Comparison of ENCODE assay signal across 16 mouse cellular contexts in genomic region chr7:99407598-99407997, GRCm38 (mm10). TPM values are rescaled to one million over a fixed set of nuclear protein-coding genes. Genes with fewer than 3 reads are reported as not detected.
DNase-seq lines count a peak whose midpoint lies in the region; ATAC-seq and TF ChIP-seq lines count a peak whose summit lies in the region.
"Had no signal": no experiment of that assay in that cellular context is flagged by ENCODE, and none has a peak within 500 bp of the region (broad histone marks: within the 10 kb centered on the region; RNA-seq: fewer than 3 reads in every experiment).

No protein-coding gene starts in this region.

- no peak overlapping the region for H3K4me2 ChIP-seq in hindbrain, embryonic 14.5 days (replicated peaks)
- H3K4me2 ChIP-seq in hindbrain, embryonic 12.5 days (replicated peaks) = no peak overlapping the region
- no peak overlapping the region for H3K4me2 ChIP-seq in forebrain, embryonic 16.5 days (ENCODE audit: low read length)
- H3K4me2 ChIP-seq: forebrain, embryonic 13.5 days; kidney, embryonic 15.5 days; midbrain, embryonic 12.5 days had no signal

- 95% methylated on average over 2 of the region's 2 CpGs for WGBS in hindbrain, embryonic 14.5 days
- whole genome bisulfite sequencing in hindbrain, embryonic 12.5 days = 83% methylated on average over 2 of the region's 2 CpGs
- 60% methylated on average over 2 of the region's 2 CpGs for WGBS in macrophage (ENCODE audit: missing documents)
- WGBS in forebrain, embryonic 16.5 days = 89% methylated on average over 2 of the region's 2 CpGs

- no peak for ATAC-seq in hindbrain, embryonic 14.5 days (ENCODE audit: low FRiP score)
- no peak for ATAC-seq in hindbrain, embryonic 12.5 days (ENCODE audit: low FRiP score)
- ATAC-seq in G1E (ENCODE audit: extremely low read depth, insufficient number of reproducible peaks, low FRiP score, poor library complexity, severe bottlenecking) = peak; percentile 54
- no peak for ATAC-seq in forebrain, embryonic 16.5 days
- ATAC-seq: forebrain, embryonic 13.5 days had no signal

- no peaks in the 10 kb centered on the region for H3K79me2 ChIP-seq in macrophage (ENCODE audit: inconsistent target)

- no peak for TF ChIP-seq CTCF in G1E (IDR thresholded peaks at IDR 0.05; ENCODE audit: low read depth, low read length)

- no peaks in the 10 kb centered on the region for H3K27me3 ChIP-seq in hindbrain, embryonic 14.5 days (ENCODE audit: control insufficient read depth, insufficient read depth, low read length)
- H3K27me3 ChIP-seq in hindbrain, embryonic 12.5 days = no peaks in the 10 kb centered on the region
- peaks cover 14% of the 10 kb centered on the region for H3K27me3 ChIP-seq in G1E (ENCODE audit: insufficient read depth, low read length)
- H3K27me3 ChIP-seq in forebrain, embryonic 16.5 days (replicated peaks; ENCODE audit: control insufficient read depth, insufficient read depth, low read length) = no peaks in the 10 kb centered on the region
- H3K27me3 ChIP-seq: forebrain, embryonic 13.5 days; kidney, embryonic 15.5 days; midbrain, embryonic 12.5 days had no signal

- intact Hi-C loops in gastrocnemius, postnatal 14 days (cut with DNase I; ENCODE audit: low total_unique reads) = no loop called here

- H3K9ac ChIP-seq in hindbrain, embryonic 14.5 days = no peak overlapping the region
- H3K9ac ChIP-seq in hindbrain, embryonic 12.5 days = no peak overlapping the region
- H3K9ac ChIP-seq in forebrain, embryonic 16.5 days (replicated peaks; ENCODE audit: low read depth, low read length) = no peak overlapping the region
- H3K9ac ChIP-seq: forebrain, embryonic 13.5 days; kidney, embryonic 15.5 days; midbrain, embryonic 12.5 days had no signal

- no peak overlapping the region for H3K4me3 ChIP-seq in hindbrain, embryonic 14.5 days (replicated peaks; ENCODE audit: low read length)
- no peak overlapping the region for H3K4me3 ChIP-seq in hindbrain, embryonic 12.5 days
- H3K4me3 ChIP-seq in G1E (ENCODE audit: low read depth, low read length) (peak overlapping the region; percentile 35; the same call in 1 of the 2 replicates), macrophage (ENCODE audit: inconsistent target) (no peak overlapping the region)
- H3K4me3 ChIP-seq in forebrain, embryonic 16.5 days (replicated peaks; ENCODE audit: low read length) = no peak overlapping the region
- H3K4me3 ChIP-seq: forebrain, embryonic 13.5 days; kidney, embryonic 15.5 days; midbrain, embryonic 12.5 days had no signal

- H3K4me1 ChIP-seq in hindbrain, embryonic 14.5 days (replicated peaks; ENCODE audit: control insufficient read depth, insufficient read depth, low read length) = no peaks in the 10 kb centered on the region
- peaks cover 19% of the 10 kb centered on the region for H3K4me1 ChIP-seq in hindbrain, embryonic 12.5 days
- peaks cover 19% of the 10 kb centered on the region for H3K4me1 ChIP-seq in G1E (ENCODE audit: insufficient read depth, low read depth, low read length)
- no peaks in the 10 kb centered on the region for H3K4me1 ChIP-seq in forebrain, embryonic 16.5 days (replicated peaks; ENCODE audit: control insufficient read depth, insufficient read depth, low read length)

- no peak for DNase-seq in hindbrain, embryonic 14.5 days (ENCODE audit: low spot score)
- DNase-seq in A20 (ENCODE audit: low read depth, low spot score) (peak; percentile 58), G1E (ENCODE audit: low spot score) (peak; percentile 10)
- no peak for DNase-seq in gastrocnemius, postnatal 14 days
- no peak for DNase-seq in left cerebral cortex, adult 8-10 months (ENCODE audit: low spot score in 2 of 2)
- DNase-seq: cerebellum, adult 11-12 months; gastrocnemius, postnatal 10 days; heart, postnatal 10 days; thymus, adult 18-20 months had no signal

- H3K27ac ChIP-seq in hindbrain, embryonic 14.5 days = peak overlapping the region; percentile 14; the same call in 1 of the 2 replicates
- H3K27ac ChIP-seq in hindbrain, embryonic 12.5 days = no peak overlapping the region
- peak overlapping the region; percentile 78 for H3K27ac ChIP-seq in macrophage
- H3K27ac ChIP-seq in forebrain, embryonic 16.5 days (ENCODE audit: low read length) = no peak overlapping the region
- H3K27ac ChIP-seq: forebrain, embryonic 13.5 days; kidney, embryonic 15.5 days; midbrain, embryonic 12.5 days had no signal

- no peaks in the 10 kb centered on the region for H3K9me3 ChIP-seq in hindbrain, embryonic 14.5 days (ENCODE audit: control insufficient read depth, low read length)
- no peaks in the 10 kb centered on the region for H3K9me3 ChIP-seq in hindbrain, embryonic 12.5 days (replicated peaks)
- H3K9me3 ChIP-seq in G1E (replicated peaks) = no peaks in the 10 kb centered on the region
- H3K9me3 ChIP-seq in forebrain, embryonic 16.5 days (ENCODE audit: control insufficient read depth, low read length) = no peaks in the 10 kb centered on the region
- H3K9me3 ChIP-seq: forebrain, embryonic 13.5 days; kidney, embryonic 15.5 days; midbrain, embryonic 12.5 days had no signal

- H3K36me3 ChIP-seq in hindbrain, embryonic 14.5 days (replicated peaks; ENCODE audit: control insufficient read depth, insufficient read depth) = peaks cover 23% of the 10 kb centered on the region
- H3K36me3 ChIP-seq in hindbrain, embryonic 12.5 days = peaks cover 27% of the 10 kb centered on the region
- H3K36me3 ChIP-seq in G1E (replicated peaks) = no peaks in the 10 kb centered on the region
- H3K36me3 ChIP-seq in macrophage (ENCODE audit: inconsistent target) = no peaks in the 10 kb centered on the region
- H3K36me3 ChIP-seq in forebrain, embryonic 16.5 days (ENCODE audit: control insufficient read depth, insufficient read depth) = no peaks in the 10 kb centered on the region
- H3K36me3 ChIP-seq: kidney, embryonic 15.5 days had no signal

RNA-seq across cellular contexts. Expression of gene Gdpd5, which starts 26.4 kb away (rescaled TPM):
- 37.7 and 46.2 TPM in 2 replicates for polyA plus RNA-seq in hindbrain, embryonic 14.5 days (2014; fragmentation: Nextera tagmentation; extraction: Ambion mirVana)
- 43.8 and 44.5 TPM in 2 replicates for polyA plus RNA-seq in hindbrain, embryonic 12.5 days (2016; fragmentation: Nextera tagmentation; extraction: Ambion mirVana)
- 0.24 TPM in 1 of 2 replicates, not detected in the other for total RNA-seq in G1E (2014; fragmentation: Nextera tagmentation)
- total RNA-seq in G1E (2017) = 0.23 and 0.49 TPM in 2 replicates
- polyA plus RNA-seq in G1E (2012) = 0.02 and 0.16 TPM in 2 replicates
- 10 to 100 TPM in 18 of 26 experiments, 1 to 10 TPM in 6, under 1 TPM in 2; 0.88 to 38.7 (median 18.0) TPM for total RNA-seq in macrophage (2018; cell fraction: chromatin; rRNA removed)
- total RNA-seq in macrophage (2018; cell fraction: cytosol; rRNA removed) = 10 to 100 TPM in 7 of 26 experiments, 1 to 10 TPM in 19; 5.6 to 13.8 (median 8.9) TPM
- total RNA-seq in macrophage (2018; cell fraction: nucleus; rRNA removed) = 10 to 100 TPM in 20 of 26 experiments, 1 to 10 TPM in 6; 3.9 to 33.8 (median 12.4) TPM
- 5.5 to 14.8 TPM (median 13.9 TPM) in 3 replicates for polyA plus RNA-seq in macrophage (2018)
- 1 to 10 TPM; 7.4 to 8.5 TPM for total RNA-seq in gastrocnemius, postnatal 14 days (2021)
- polyA plus RNA-seq in forebrain, embryonic 16.5 days (2015; fragmentation: Nextera tagmentation; extraction: Ambion mirVana) = 45.2 and 48.0 TPM in 2 replicates
- 10 to 100 TPM; 38.3 to 48.7 (median 40.9) TPM for total RNA-seq in left cerebral cortex, adult 8-10 months (2022)

RNA-seq across cellular contexts. Expression of gene Serpinh1, which starts 54.6 kb away (rescaled TPM):
- 122 and 128 TPM in 2 replicates for polyA plus RNA-seq in hindbrain, embryonic 14.5 days (2014; fragmentation: Nextera tagmentation; extraction: Ambion mirVana)
- polyA plus RNA-seq in hindbrain, embryonic 12.5 days (2016; fragmentation: Nextera tagmentation; extraction: Ambion mirVana) = 838 and 891 TPM in 2 replicates
- total RNA-seq in G1E (2014; fragmentation: Nextera tagmentation) (not detected in 2 replicates), G1E (2017) (1.3 TPM in 1 of 2 replicates, not detected in the other)
- polyA plus RNA-seq in G1E (2012) (not detected in 2 replicates), macrophage (2018) (0.11 to 0.53 TPM in 2 of 3 replicates, not detected in the other)
- 100 to 1,000 TPM in 1 of 26 experiments, 1 to 10 TPM in 5, under 1 TPM in 11, not detected in 9; 0.30 to 194 (median 0.70) TPM for total RNA-seq in macrophage (2018; cell fraction: chromatin; rRNA removed)
- total RNA-seq in macrophage (2018; cell fraction: cytosol; rRNA removed) = under 1 TPM in 10 of 26 experiments, not detected in 16; 0.05 to 0.19 (median 0.09) TPM
- total RNA-seq in macrophage (2018; cell fraction: nucleus; rRNA removed) = 10 to 100 TPM in 1 of 26 experiments, under 1 TPM in 4, not detected in 21; 0.18 to 34.7 (median 0.22) TPM
- 100 to 1,000 TPM; 190 to 248 TPM for total RNA-seq in gastrocnemius, postnatal 14 days (2021)
- polyA plus RNA-seq in forebrain, embryonic 16.5 days (2015; fragmentation: Nextera tagmentation; extraction: Ambion mirVana) = 201 and 257 TPM in 2 replicates
- 10 to 100 TPM; 14.7 to 18.3 (median 16.6) TPM for total RNA-seq in left cerebral cortex, adult 8-10 months (2022)

RNA-seq across cellular contexts. Expression of gene Klhl35, which starts 58.2 kb away (rescaled TPM):
- polyA plus RNA-seq in hindbrain, embryonic 14.5 days (2014; fragmentation: Nextera tagmentation; extraction: Ambion mirVana) = 4.1 and 4.7 TPM in 2 replicates
- polyA plus RNA-seq in hindbrain, embryonic 12.5 days (2016; fragmentation: Nextera tagmentation; extraction: Ambion mirVana) = 39.2 and 47.1 TPM in 2 replicates
- total RNA-seq in G1E (2014; fragmentation: Nextera tagmentation) (not detected in 2 replicates), G1E (2017) (not detected in 2 replicates)
- polyA plus RNA-seq in G1E (2012) (not detected in 2 replicates), macrophage (2018) (0.26 to 0.35 TPM in 2 of 3 replicates, not detected in the other)
- total RNA-seq in macrophage (2018; cell fraction: chromatin; rRNA removed) = 1 to 10 TPM in 6 of 26 experiments, under 1 TPM in 2, not detected in 18; 0.70 to 2.4 (median 1.6) TPM
- 1 to 10 TPM in 1 of 26 experiments, under 1 TPM in 25; 0.11 to 1.1 (median 0.31) TPM for total RNA-seq in macrophage (2018; cell fraction: cytosol; rRNA removed)
- total RNA-seq in macrophage (2018; cell fraction: nucleus; rRNA removed) = 1 to 10 TPM in 5 of 26 experiments, under 1 TPM in 6, not detected in 15; 0.31 to 1.5 (median 0.89) TPM
- under 1 TPM in 1 of 2 experiments, not detected in 1; 0.38 TPM for total RNA-seq in gastrocnemius, postnatal 14 days (2021)
- 3.8 and 4.0 TPM in 2 replicates for polyA plus RNA-seq in forebrain, embryonic 16.5 days (2015; fragmentation: Nextera tagmentation; extraction: Ambion mirVana)
- total RNA-seq in left cerebral cortex, adult 8-10 months (2022) = 1 to 10 TPM; 1.5 to 4.9 (median 3.7) TPM
- total RNA-seq: liver, adult 2 months had no signal

Comparison
In these comparisons a context has a peak if more than half of its experiments do, and no peak if none do; other contexts are left out.
1. H3K27ac ChIP-seq: peak in hindbrain, embryonic 14.5 days (single experiment) and macrophage (single experiment); none in hindbrain, embryonic 12.5 days (single experiment) and forebrain, embryonic 16.5 days (single experiment).
2. DNase-seq: peak in A20 (single experiment) and G1E (single experiment); none in hindbrain, embryonic 14.5 days (single experiment), gastrocnemius, postnatal 14 days (single experiment) and left cerebral cortex, adult 8-10 months (0 of 2).
3. RNA of gene Serpinh1, which starts 54.6 kb away (polyA plus RNA-seq): 838 to 891 TPM in hindbrain, embryonic 12.5 days, 201 to 257 TPM in forebrain, embryonic 16.5 days and 122 to 128 TPM in hindbrain, embryonic 14.5 days; 0.11 to 0.53 TPM in macrophage and not detected in G1E; every median in the first group is over 10 times any median in the second.